Mouse (Mus musculus): Measurements from ENCODE around the gene Ccdc85a. TPM values are rescaled to one million over a fixed set of nuclear protein-coding genes. Genes with fewer than 3 reads are reported as not detected.

The Ccdc85a gene
- polyA plus RNA-seq (2015; fragmentation: Nextera tagmentation; extraction: Ambion mirVana) = 44.6 and 51.3 TPM in 2 replicates

DNA sequence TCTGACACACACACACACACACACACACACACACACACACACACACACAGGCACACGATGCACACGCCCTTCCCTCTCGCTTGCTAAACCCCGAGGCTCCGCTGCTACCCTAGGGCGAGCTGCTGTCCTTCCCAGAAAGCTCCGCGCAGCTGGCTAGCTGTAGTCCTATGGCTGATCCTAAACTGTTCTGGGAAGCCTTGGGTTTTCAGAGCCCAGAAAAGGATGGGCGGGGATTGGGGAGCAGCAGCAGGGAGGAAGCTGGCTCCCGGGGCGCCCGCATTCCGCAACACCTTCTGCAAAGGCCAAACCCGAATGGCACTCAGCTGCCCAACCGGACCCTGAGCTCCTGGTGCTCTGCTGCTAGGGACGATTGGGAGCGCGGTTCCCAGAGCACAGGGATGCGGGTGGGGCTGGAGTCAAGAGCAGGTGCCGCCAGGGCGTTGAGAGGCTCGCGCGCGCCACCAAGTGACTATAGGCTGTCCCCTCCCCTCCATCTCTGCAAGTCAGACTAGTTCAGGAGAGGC lies at the start of gene Ccdc85a:
Ccdc85a (minus strand) TSS at position 414 of the 524 bp plus-strand sequence.

DNA sequence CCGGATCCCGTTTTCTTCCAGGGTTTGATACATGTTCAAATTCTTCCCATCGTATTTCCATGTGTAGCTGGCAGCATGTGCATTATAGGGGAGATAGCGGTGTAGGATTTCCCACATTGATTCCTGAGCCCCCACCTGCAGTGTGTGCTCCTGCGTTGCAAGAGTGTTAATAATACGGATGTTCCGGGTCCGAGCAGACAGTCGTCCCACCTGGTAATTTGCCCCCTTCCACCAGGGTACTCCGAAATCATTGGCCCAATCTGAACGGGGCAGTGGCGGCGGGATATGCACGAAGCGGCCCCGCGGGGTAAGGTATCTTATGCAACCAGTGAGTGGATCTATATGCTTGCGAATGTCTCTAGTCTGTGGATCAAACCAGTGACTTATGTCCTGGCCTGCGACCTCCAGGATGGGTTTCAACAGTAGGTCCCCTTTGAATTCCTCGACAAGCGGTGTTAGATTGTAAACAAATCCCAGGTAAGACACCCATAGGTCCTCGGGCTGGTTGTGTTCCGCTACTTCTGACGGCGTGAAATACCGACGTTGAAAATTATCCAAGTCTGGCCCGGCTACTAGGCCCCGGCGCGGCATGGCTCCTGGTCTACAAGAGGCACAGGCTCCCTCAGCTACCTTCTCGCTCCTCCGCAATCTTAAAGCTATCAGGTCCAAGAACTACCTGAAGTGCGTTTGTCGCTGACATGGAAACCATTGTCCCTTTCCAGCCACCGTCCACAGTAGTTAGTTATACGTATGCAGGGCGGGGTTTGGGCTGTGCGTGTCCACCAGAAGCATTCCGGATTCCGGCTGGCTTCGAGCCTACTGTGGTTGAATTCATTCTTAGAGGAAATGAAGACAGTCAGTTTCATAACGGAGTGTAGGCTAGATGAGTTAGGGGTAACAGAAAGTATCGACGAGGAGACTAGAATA lies 244.6 kb downstream of the Ccdc85a start, which contains the start of gene Gm6685:
Gm6685 (minus strand) TSS at position 644 of the 927 bp plus-strand sequence.

Other genes with a start within 250 kb of the Ccdc85a start
- 0.38 TPM in 1 of 2 replicates, not detected in the other for gene Gm6685, start 244.5 kb downstream of the Ccdc85a start, polyA plus RNA-seq (2015; fragmentation: Nextera tagmentation; extraction: Ambion mirVana)